Mouse (Mus musculus) B cell, adult 2 months (primary cell): Measurements from ENCODE around the gene Rhob.
A peak's percentile ranks its signal among the peaks of the same experiment; 100 is the strongest.
"Not testable (repeated sequence)": the region's sequence is repeated elsewhere in the genome, so short reads cannot be mapped to it uniquely, and the experiment has no call there.

Experiments
- DNase-seq, 2 experiments: peaks; one replicate each; pipeline ENCODE4 v3.0.0; 2022

Rhob gene

GRCm38 (mm10) chr12:8472051-8472450 lies 27.8 kb downstream of the Rhob start:
- DNase-seq = no peak

DNA sequence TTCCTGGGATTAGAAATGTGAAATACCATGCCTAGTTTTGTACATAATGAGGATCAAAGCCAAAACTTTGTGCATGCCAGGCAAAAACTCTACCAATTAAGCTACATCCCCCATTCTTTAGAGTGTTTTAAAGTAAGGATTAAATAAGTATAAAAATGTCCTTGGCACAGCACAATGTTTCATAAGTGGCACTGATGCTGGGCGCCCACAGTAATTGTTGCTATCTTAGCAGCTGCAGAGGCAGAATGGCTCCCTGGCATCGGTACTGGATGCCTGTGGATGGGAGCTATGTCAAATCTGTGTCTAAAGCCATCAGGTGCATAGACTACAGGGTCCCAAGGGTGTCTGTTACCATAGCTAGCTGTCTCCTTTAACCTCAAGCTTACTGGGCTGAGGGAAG lies 28.8 kb downstream of the Rhob start:
- no peak for DNase-seq

- no peak for DNase-seq
Observed at GRCm38 (mm10) chr12:8469742-8470494, 29.9 kb downstream of the Rhob start.

GRCm38 (mm10) chr12:8468221-8468865 lies 31.5 kb downstream of the Rhob start:
- DNase-seq = no peak

DNA sequence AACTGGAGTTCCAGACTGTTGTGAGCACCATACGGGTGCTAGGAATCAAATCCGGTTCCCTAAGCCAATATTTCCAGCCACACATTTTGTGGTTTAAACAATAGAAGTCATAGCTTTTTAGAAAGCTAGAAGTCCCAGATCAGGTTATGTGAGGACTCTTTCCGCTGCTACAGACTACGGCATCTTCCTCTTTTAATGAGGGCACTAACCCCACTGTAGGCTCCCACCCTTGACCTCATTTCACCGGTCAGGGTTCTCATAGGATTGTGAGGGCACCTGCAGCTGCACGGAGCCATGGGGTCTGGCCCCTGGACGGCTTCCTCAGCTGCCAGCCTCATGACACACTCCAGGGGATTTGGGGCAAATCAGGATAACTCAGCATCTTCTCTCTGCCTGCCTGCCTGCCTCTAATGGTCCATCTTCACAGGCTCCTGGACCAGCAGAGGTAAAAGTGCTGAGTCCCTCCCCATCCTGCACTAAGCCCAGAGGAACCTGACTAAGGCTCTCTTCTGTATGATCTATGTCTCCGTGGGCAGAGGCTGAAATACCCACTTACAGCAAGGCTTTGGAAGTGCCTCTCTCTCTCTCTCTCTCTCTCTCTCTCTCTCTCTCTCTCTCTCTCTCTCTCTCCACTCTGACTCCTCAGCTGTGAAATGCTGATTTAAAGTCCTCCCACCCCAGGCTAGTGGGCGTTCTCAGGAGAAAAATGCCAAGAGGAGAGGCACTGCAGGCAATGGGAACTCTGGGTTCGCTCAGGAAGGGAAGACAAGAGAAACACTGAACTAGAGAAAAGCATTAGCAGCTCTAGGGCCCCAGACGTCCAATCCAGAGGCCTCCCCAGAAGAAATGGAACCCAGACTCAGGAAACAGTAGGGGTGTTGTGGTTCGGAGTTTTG lies 32.5 kb downstream of the Rhob start:
- no peak for DNase-seq

GRCm38 (mm10) chr12:8465680-8466079 lies 34.1 kb downstream of the Rhob start:
- no peak for DNase-seq

DNA sequence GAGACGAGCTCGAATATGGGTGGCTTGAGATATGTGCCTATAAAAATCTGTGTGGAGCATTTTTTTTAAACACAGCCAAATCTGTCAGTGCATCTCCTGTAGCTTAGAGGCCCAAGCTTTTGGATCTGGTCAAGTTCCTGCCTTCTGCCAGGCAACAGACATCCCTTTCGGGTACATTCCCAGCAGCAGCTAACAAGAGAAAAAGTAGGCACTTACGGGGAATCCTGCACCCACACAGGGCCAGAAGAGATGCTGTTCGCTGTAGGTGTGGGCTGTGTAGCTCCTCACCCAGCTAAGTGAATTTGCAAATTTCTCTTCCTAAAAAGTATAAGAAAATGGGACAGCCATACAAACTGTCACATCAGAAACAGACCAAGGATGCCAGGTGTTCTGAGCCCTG lies 34.8 kb downstream of the Rhob start:
- no peak for DNase-seq

- no peak for DNase-seq
Observed at GRCm38 (mm10) chr12:8463599-8464160, 36.1 kb downstream of the Rhob start.

DNA sequence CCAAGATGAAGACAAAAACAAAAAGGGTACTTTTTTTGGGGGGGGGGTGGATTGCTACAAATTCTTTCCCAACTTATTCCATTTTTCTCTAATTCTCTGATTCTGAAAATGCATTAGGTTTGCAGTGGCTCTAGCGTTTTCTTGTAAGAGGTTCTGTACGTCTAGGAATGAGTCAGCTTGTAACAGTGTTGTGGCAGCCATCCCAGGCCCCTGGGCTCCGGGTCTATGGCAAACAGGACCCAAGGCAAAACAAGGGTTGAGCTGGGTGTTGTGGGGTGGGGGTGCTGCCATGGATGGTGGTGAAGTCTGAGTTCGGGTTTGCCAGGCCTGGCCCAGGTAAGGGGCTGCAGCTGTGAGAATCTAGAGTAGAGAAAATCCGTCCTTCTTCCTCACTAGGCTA lies 37.3 kb downstream of the Rhob start:
- DNase-seq = no peak

- not testable (repeated sequence) for DNase-seq
Observed at GRCm38 (mm10) chr12:8461575-8461974, 38.2 kb downstream of the Rhob start.

GRCm38 (mm10) chr12:8458400-8458799 lies 41.4 kb downstream of the Rhob start:
- DNase-seq = no peak

DNA sequence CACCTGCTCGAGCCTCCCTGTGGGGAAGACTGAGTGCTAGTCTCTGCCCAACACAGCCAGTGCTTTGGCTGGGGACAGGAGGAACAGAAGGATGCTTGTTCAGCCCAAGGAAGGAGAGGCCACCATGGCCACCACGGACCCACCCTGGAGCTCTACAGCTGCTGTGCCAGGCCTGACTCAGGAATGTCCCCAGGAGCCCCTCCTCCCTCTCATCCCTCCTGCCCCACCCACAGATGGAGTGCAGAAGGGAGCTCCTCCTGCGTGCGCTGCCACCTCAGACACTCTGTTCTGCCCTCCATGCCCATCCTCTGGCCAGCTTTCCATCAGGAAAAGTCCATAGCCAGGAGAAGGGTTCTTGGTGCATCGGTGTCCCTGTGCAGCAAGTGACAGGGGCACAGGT lies 42.8 kb downstream of the Rhob start:
- DNase-seq = no peak

- DNase-seq = peak in 1 of 2 experiments; percentile 19
Observed at GRCm38 (mm10) chr12:8455046-8455445, 44.8 kb downstream of the Rhob start.

GRCm38 (mm10) chr12:8454487-8454886 lies 45.3 kb downstream of the Rhob start:
- no peak for DNase-seq

DNA sequence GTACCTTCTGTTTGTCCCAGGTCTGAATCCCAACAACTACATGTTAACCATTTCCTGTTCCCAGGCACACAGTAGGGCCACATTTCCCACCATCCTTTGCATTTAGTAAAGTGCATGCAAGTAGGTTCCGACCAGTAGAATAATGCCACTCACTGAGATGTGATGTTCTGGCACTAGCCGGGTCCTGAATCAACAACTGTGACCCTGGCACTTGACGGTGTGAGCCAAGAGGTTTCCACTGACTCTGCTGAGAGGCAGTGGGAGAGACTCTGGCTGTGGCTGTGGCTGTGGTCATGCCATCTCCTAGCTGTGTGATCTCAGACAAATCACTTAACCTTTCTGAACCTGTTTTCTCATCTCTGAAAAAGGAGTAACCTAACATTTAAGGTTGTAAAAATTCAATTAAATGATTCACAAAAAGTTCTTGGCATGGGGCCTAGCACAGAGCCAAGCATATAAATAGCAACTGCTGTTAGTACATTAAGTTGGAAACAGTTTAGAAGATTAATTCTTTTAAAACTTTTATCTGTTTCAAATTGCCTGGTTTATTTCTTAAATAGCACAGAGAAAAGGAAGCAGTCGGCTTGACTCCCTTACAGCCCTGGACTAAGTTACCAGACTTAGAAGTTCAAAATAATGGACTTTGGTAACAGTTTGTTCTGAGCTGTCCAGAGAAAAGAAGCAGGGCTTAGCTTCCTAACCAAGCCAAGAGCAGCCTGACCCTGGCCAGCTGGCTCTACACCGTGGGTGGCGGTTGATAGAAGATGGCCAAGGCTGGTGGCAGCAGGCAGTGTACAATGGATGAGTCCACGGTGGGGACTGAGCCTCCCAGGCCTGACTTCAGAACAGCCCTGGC lies 46.8 kb downstream of the Rhob start:
- no peak for DNase-seq

GRCm38 (mm10) chr12:8451571-8452485 lies 48.0 kb downstream of the Rhob start:
- DNase-seq = no peak

- DNase-seq = no peak
Observed at GRCm38 (mm10) chr12:8450639-8451038, 49.2 kb downstream of the Rhob start.

GRCm38 (mm10) chr12:8450028-8450427 lies 49.8 kb downstream of the Rhob start:
- no peak for DNase-seq
